Mouse (Mus musculus) neutrophil, adult 5-6 weeks (primary cell): ENCODE results near the gene Krt19. TPM values are rescaled to one million over a fixed set of nuclear protein-coding genes. Genes with fewer than 3 reads are reported as not detected.

Source experiments
- ATAC-seq: fragments of 151-379, 151-347 bp; 2 replicates; pipeline ENCODE4 v1.8.0; 2017; ENCODE audit warnings: mild to moderate bottlenecking, moderate TSS enrichment; ENCODE audit not compliant: insufficient number of reproducible peaks, poor library complexity, low FRiP score, severe bottlenecking; ENCODE audit errors: extremely low read depth
- total RNA-seq: library from RNA; stranded (forward); fragments of 200-1000 nt; gene quantifications from 2 replicates; pipeline ENCODE4 v1.2.3, GENCODE M21; 2017

Gene Krt19
- total RNA-seq, 1 experiment from 2014 or later, result 4.9 TPM

GRCm38 (mm10) chr11:100139391-100139790 is 9.1 kb downstream of the Krt19 start:
- no peak for ATAC-seq

GRCm38 (mm10) chr11:100138809-100139208 is 9.7 kb downstream of the Krt19 start:
- ATAC-seq, result no peak

- no peak for ATAC-seq
Observed at GRCm38 (mm10) chr11:100137693-100138092, 10.8 kb downstream of the Krt19 start.

GRCm38 (mm10) chr11:100136559-100136958 is 11.9 kb downstream of the Krt19 start:
- ATAC-seq, result no peak

- ATAC-seq, result no peak
Observed at GRCm38 (mm10) chr11:100135731-100136130, 12.7 kb downstream of the Krt19 start, which contains the start of gene Krt15. Gene Krt15, minus strand, starts transcription at chr11:100135928.

- ATAC-seq, result no peak
Observed at GRCm38 (mm10) chr11:100124901-100125300, 23.6 kb downstream of the Krt19 start.

- no peak for ATAC-seq
Observed at GRCm38 (mm10) chr11:100121466-100121865, 27.0 kb downstream of the Krt19 start, which contains the start of gene Krt13. Gene Krt13, minus strand, starts transcription at chr11:100121566.

- no peak for ATAC-seq
Observed at GRCm38 (mm10) chr11:100120331-100120730, 28.1 kb downstream of the Krt19 start.

GRCm38 (mm10) chr11:100113742-100114029 is 34.8 kb downstream of the Krt19 start:
- ATAC-seq, result no peak

- no peak for ATAC-seq
Observed at GRCm38 (mm10) chr11:100112935-100113741, 35.3 kb downstream of the Krt19 start.

- ATAC-seq, result no peak
Observed at GRCm38 (mm10) chr11:100105576-100106122, 42.8 kb downstream of the Krt19 start, which contains the start of gene Krt36. Gene Krt36, minus strand, starts transcription at chr11:100105626.

GRCm38 (mm10) chr11:100102693-100103429 is 45.6 kb downstream of the Krt19 start:
- ATAC-seq, result no peak

GRCm38 (mm10) chr11:100100391-100100790 is 48.1 kb downstream of the Krt19 start:
- no peak for ATAC-seq

GRCm38 (mm10) chr11:100097819-100098218 is 50.6 kb downstream of the Krt19 start:
- ATAC-seq, result no peak

- ATAC-seq, result no peak
Observed at GRCm38 (mm10) chr11:100096141-100096540, 52.3 kb downstream of the Krt19 start, which contains the start of gene Krt35. Gene Krt35, minus strand, starts transcription at chr11:100096241.

Other genes starting within 250 kb of the Krt19 start
- gene Krtap31-1, start 240.7 kb downstream of the Krt19 start, total RNA-seq, result not detected in 2 replicates
- gene Gm11565, start 233.9 kb downstream of the Krt19 start, total RNA-seq, result not detected in 2 replicates
- not detected in 2 replicates for gene Krtap31-2, start 212.4 kb downstream of the Krt19 start, total RNA-seq
- not detected in 2 replicates for gene Krtap9-5, start 200.2 kb downstream of the Krt19 start, total RNA-seq
- not detected in 2 replicates for gene Krtap29-1, start 169.6 kb downstream of the Krt19 start, total RNA-seq
- gene Krtap16-1, start 162.1 kb downstream of the Krt19 start, total RNA-seq, result not detected in 2 replicates
- gene Krtap17-1, start 154.7 kb downstream of the Krt19 start, total RNA-seq, result not detected in 2 replicates
- not detected in 2 replicates for gene Krt33a, start 132.5 kb downstream of the Krt19 start, total RNA-seq
- gene Krt33b, start 118.8 kb downstream of the Krt19 start, total RNA-seq, result not detected in 2 replicates
- gene Krt34, start 107.1 kb downstream of the Krt19 start, total RNA-seq, result not detected in 2 replicates
- not detected in 2 replicates for gene Krt31, start 98.1 kb downstream of the Krt19 start, total RNA-seq
- gene Krt32, start 60.4 kb downstream of the Krt19 start, total RNA-seq, result not detected in 2 replicates
- gene Krt35, start 52.4 kb downstream of the Krt19 start, total RNA-seq, result not detected in 2 replicates
- not detected in 2 replicates for gene Krt36, start 43.0 kb downstream of the Krt19 start, total RNA-seq
- gene Krt13, start 27.1 kb downstream of the Krt19 start, total RNA-seq, result 15.4 and 23.3 TPM in 2 replicates
- gene Krt15, start 12.7 kb downstream of the Krt19 start, total RNA-seq, result 1.4 and 2.3 TPM in 2 replicates
- gene Krt9, start 44.6 kb upstream of the Krt19 start, total RNA-seq, result not detected in 2 replicates
- not detected in 2 replicates for gene Krt14, start 58.9 kb upstream of the Krt19 start, total RNA-seq
- gene Krt16, start 100.2 kb upstream of the Krt19 start, total RNA-seq, result 0.25 TPM in 1 of 2 replicates, not detected in the other
- not detected in 2 replicates for gene Krt17, start 112.4 kb upstream of the Krt19 start, total RNA-seq
- gene Krt42, start 121.2 kb upstream of the Krt19 start, total RNA-seq, result not detected in 2 replicates
- 734 and 752 TPM in 2 replicates for gene Eif1, start 171.2 kb upstream of the Krt19 start, total RNA-seq
- not detected in 2 replicates for gene Gast, start 185.7 kb upstream of the Krt19 start, total RNA-seq
- gene Hap1, start 207.5 kb upstream of the Krt19 start, total RNA-seq, result 0.70 and 0.74 TPM in 2 replicates
- gene Jup, start 249.1 kb upstream of the Krt19 start, total RNA-seq, result 2.0 and 3.0 TPM in 2 replicates